Mouse (Mus musculus) forelimb bud, embryonic 11.5 days (tissue): ENCODE data around the gene Gm20388.

Experiments
- DNase-seq: peaks from one replicate; pipeline ENCODE4 v3.0.0-alpha.2; 2012; ENCODE audit warnings: low read depth, low spot score

Gene Gm20388

GRCm38 (mm10) chr8:121544276-121544785 is 1633.7 kb downstream of the Gm20388 start, which contains the start of gene 1700018B08Rik:
Gene 1700018B08Rik, minus strand, starts transcription at chr8:121544320.
- DNase-seq: no peak

GRCm38 (mm10) chr8:121544936-121545335 is 1634.3 kb downstream of the Gm20388 start:
- DNase-seq: no peak

- DNase-seq: peak; percentile 80
These were observed 1636.5 kb downstream of the Gm20388 start for GRCm38 (mm10) chr8:121547132-121547531.

GRCm38 (mm10) chr8:121550056-121550455 is 1639.4 kb downstream of the Gm20388 start:
- no peak for DNase-seq

- no peak for DNase-seq
These were observed 1640.7 kb downstream of the Gm20388 start for GRCm38 (mm10) chr8:121551065-121551985.

GRCm38 (mm10) chr8:121552506-121552905 is 1641.9 kb downstream of the Gm20388 start:
- no peak for DNase-seq

GRCm38 (mm10) chr8:121553831-121554475 is 1643.3 kb downstream of the Gm20388 start:
- DNase-seq: no peak

- no peak for DNase-seq
These were observed 1647.1 kb downstream of the Gm20388 start for GRCm38 (mm10) chr8:121557746-121558145.

- no peak for DNase-seq
These were observed 1647.9 kb downstream of the Gm20388 start for GRCm38 (mm10) chr8:121558538-121558937.

- DNase-seq: no peak
These were observed 1649.2 kb downstream of the Gm20388 start for GRCm38 (mm10) chr8:121559801-121560200.

GRCm38 (mm10) chr8:121560432-121561100 is 1649.9 kb downstream of the Gm20388 start:
- DNase-seq: no peak

- no peak for DNase-seq
These were observed 1651.2 kb downstream of the Gm20388 start for GRCm38 (mm10) chr8:121561636-121562345.

- DNase-seq: no peak
These were observed 1652.3 kb downstream of the Gm20388 start for GRCm38 (mm10) chr8:121562941-121563351.

GRCm38 (mm10) chr8:121563701-121564100 is 1653.1 kb downstream of the Gm20388 start:
- DNase-seq: no peak

- DNase-seq: no peak
These were observed 1657.7 kb downstream of the Gm20388 start for GRCm38 (mm10) chr8:121568321-121568720.

GRCm38 (mm10) chr8:121570335-121570734 is 1659.7 kb downstream of the Gm20388 start:
- no peak for DNase-seq

GRCm38 (mm10) chr8:121570801-121571200 is 1660.2 kb downstream of the Gm20388 start:
- no peak for DNase-seq

- no peak for DNase-seq
These were observed 1661.5 kb downstream of the Gm20388 start for GRCm38 (mm10) chr8:121572121-121572520.

GRCm38 (mm10) chr8:121573275-121573674 is 1662.6 kb downstream of the Gm20388 start:
- DNase-seq: no peak

- no peak for DNase-seq
These were observed 1665.0 kb downstream of the Gm20388 start for GRCm38 (mm10) chr8:121575661-121576060.
